Mouse (Mus musculus) CH12.LX (cell line): Measurements from ENCODE around the gene Ints1. TPM values are rescaled to one million over a fixed set of nuclear protein-coding genes. Genes with fewer than 3 reads are reported as not detected.

Source experiments
- DNase-seq: peaks from one replicate; pipeline ENCODE4 v3.0.0-alpha.2; 2013; ENCODE audit errors: extremely low read depth
- H3K27ac ChIP-seq: 2 replicates; pipeline ENCODE4 v1.5.1; 2012; ENCODE audit warnings: low read depth, mild to moderate bottlenecking, control low read depth, moderate library complexity; ENCODE audit not compliant: insufficient read depth
- H3K27me3 ChIP-seq: replicated peaks from 2 replicates; pipeline ENCODE3; 2012; ENCODE audit warnings: inconsistent platforms
- H3K36me3 ChIP-seq, 2 experiments: replicated peaks in 1 of 2; 2 replicates each; pipeline versions ENCODE3 to v1.6.1; 2012; ENCODE audit warnings: inconsistent platforms in 1 of 2, low read length in 1 of 2, mild to moderate bottlenecking in 1 of 2, mixed read lengths in 1 of 2, moderate library complexity in 1 of 2; ENCODE audit not compliant: control insufficient read depth in 1 of 2, insufficient read depth in 1 of 2
- H3K4me1 ChIP-seq, 2 experiments: 2 replicates each; pipeline ENCODE4 v1.6.1; 2012; ENCODE audit warnings: inconsistent platforms in 1 of 2, moderate library complexity in 1 of 2; ENCODE audit not compliant: insufficient read depth in 2 of 2, control insufficient read depth in 1 of 2
- H3K4me2 ChIP-seq: 2 replicates; pipeline ENCODE4 v1.6.1; 2012; ENCODE audit warnings: low read depth, mild to moderate bottlenecking, control low read depth; ENCODE audit not compliant: poor library complexity, insufficient read depth, severe bottlenecking
- H3K4me3 ChIP-seq, 3 experiments: fragments of 150-350 bp in 1 of 3; sonication (generic) in 1 of 3; replicated peaks in 1 of 3; 2 replicates each; pipeline versions ENCODE3 to v1.5.1; 2011 to 2012; ENCODE audit warnings: low read depth in 2 of 3, low read length in 2 of 3, mild to moderate bottlenecking in 2 of 3, moderate library complexity in 2 of 3, control low read depth in 1 of 3, improper control_type of control experiment in 1 of 3, inconsistent platforms in 1 of 3, mixed read lengths in 1 of 3; ENCODE audit not compliant: poor library complexity in 1 of 3
- H3K79me2 ChIP-seq: replicated peaks from 2 replicates; pipeline ENCODE4 v1.6.1; 2012; ENCODE audit warnings: mild to moderate bottlenecking, moderate library complexity; ENCODE audit not compliant: control insufficient read depth, poor library complexity, insufficient read depth, severe bottlenecking; ENCODE audit errors: extremely low read depth
- H3K9ac ChIP-seq: 2 replicates; pipeline ENCODE4 v1.6.1; 2012; ENCODE audit warnings: low read depth, mild to moderate bottlenecking, control low read depth, moderate library complexity; ENCODE audit not compliant: insufficient read depth
- H3K9me3 ChIP-seq: replicated peaks from 2 replicates; pipeline ENCODE3; 2012; ENCODE audit warnings: low read length, inconsistent platforms, mixed read lengths
- CHD1 ChIP-seq: IDR thresholded peaks from 2 replicates; pipeline ENCODE4 v1.6.1; 2012; ENCODE audit warnings: low read depth, low read length, improper control_type of control experiment, inconsistent platforms
- CHD2 ChIP-seq: IDR thresholded peaks from 2 replicates; pipeline ENCODE4 v1.6.1; 2011; ENCODE audit warnings: low read length, improper control_type of control experiment
- CTCF ChIP-seq, 2 experiments: IDR thresholded peaks in 1 of 2; conservative IDR thresholded peaks in 1 of 2; 2 replicates each; pipeline ENCODE4 v1.5.1; 2011 to 2012; ENCODE audit warnings: low read depth in 2 of 2, low read length in 2 of 2, improper control_type of control experiment in 1 of 2, inconsistent platforms in 1 of 2, mild to moderate bottlenecking in 1 of 2, moderate library complexity in 1 of 2
- E2F4 ChIP-seq: IDR thresholded peaks from 2 replicates; pipeline ENCODE4 v1.6.1; 2011; ENCODE audit warnings: low read depth, low read length, improper control_type of control experiment; ENCODE audit not compliant: insufficient replicate concordance
- ELF1 ChIP-seq: IDR thresholded peaks from 2 replicates; pipeline ENCODE4 v1.6.1; 2014; ENCODE audit warnings: low read depth, mild to moderate bottlenecking, inconsistent platforms, low read length, improper control_type of control experiment
- KAT2A ChIP-seq: IDR thresholded peaks from 2 replicates; pipeline ENCODE4 v1.6.1; 2012; ENCODE audit warnings: low read length, improper control_type of control experiment, inconsistent platforms; ENCODE audit not compliant: insufficient replicate concordance
- MAFK ChIP-seq: IDR thresholded peaks from 2 replicates; pipeline ENCODE4 v1.6.1; 2011; ENCODE audit warnings: low read length, improper control_type of control experiment; ENCODE audit not compliant: insufficient replicate concordance
- NELFE ChIP-seq: IDR thresholded peaks from 2 replicates; pipeline ENCODE4 v1.6.1; 2011; ENCODE audit warnings: low read depth, low read length, improper control_type of control experiment
- NRF1 ChIP-seq: IDR thresholded peaks from 2 replicates; pipeline ENCODE4 v1.6.1; 2014; ENCODE audit warnings: low read depth, mild to moderate bottlenecking, inconsistent platforms, low read length, improper control_type of control experiment, moderate library complexity
- POLR2AphosphoS2 ChIP-seq: IDR thresholded peaks from 2 replicates; pipeline ENCODE4 v1.6.1; 2011; ENCODE audit warnings: low read depth, low read length, improper control_type of control experiment
- RAD21 ChIP-seq: IDR thresholded peaks from 2 replicates; pipeline ENCODE4 v1.6.1; 2011; ENCODE audit warnings: low read depth, mild to moderate bottlenecking, low read length, improper control_type of control experiment, moderate library complexity
- RCOR1 ChIP-seq: conservative IDR thresholded peaks from 2 replicates; pipeline ENCODE4 v1.6.1; 2012; ENCODE audit warnings: low read depth, mild to moderate bottlenecking, inconsistent platforms, low read length, improper control_type of control experiment
- SMC3 ChIP-seq: IDR thresholded peaks from 2 replicates; pipeline ENCODE4 v1.6.1; 2011; ENCODE audit warnings: low read depth, low read length, improper control_type of control experiment
- TCF12 ChIP-seq: IDR thresholded peaks from 2 replicates; pipeline ENCODE4 v1.6.1; 2014; ENCODE audit warnings: low read depth, mild to moderate bottlenecking, inconsistent platforms, low read length, improper control_type of control experiment
- USF1 ChIP-seq: IDR thresholded peaks from 2 replicates; pipeline ENCODE4 v1.6.1; 2014; ENCODE audit warnings: low read depth, mild to moderate bottlenecking, inconsistent platforms, low read length, improper control_type of control experiment
- USF2 ChIP-seq: conservative IDR thresholded peaks from 2 replicates; pipeline ENCODE4 v1.6.1; 2011; ENCODE audit warnings: low read depth, low read length, improper control_type of control experiment
- dilution Hi-C: fragments of 300-500 bp; cut with MboI; formaldehyde crosslinking; loops from 2 replicates; pipeline ENCODE4 v1.14.3; 2020; ENCODE audit warnings: low sequenced_read_pairs; ENCODE audit not compliant: extremely low pct_unique_long_range_greater_than_20kb, extremely low pct_ligation_motif_present
- in situ Hi-C: fragments of 300-500 bp; cut with MboI; formaldehyde crosslinking; loops from 3 replicates; pipeline ENCODE4 v1.14.3; 2019; ENCODE audit warnings: low sequenced_read_pairs, low pct_ligation_motif_present, low pct_unique_long_range_greater_than_20kb, mixed read lengths
- polyA plus RNA-seq: library from polyadenylated mRNA; unstranded; fragments of >175 nt; gene quantifications from 2 replicates; pipeline ENCODE4 v1.2.1, GENCODE M21; 2012; ENCODE audit warnings: low read depth; ENCODE audit not compliant: insufficient read length
- total RNA-seq, 2 experiments: library from RNA; depleted of rRNA; stranded (reverse); fragments of 300-350 nt in 1 of 2; fragments of >200 nt in 1 of 2; gene quantifications; 2 replicates each; pipeline ENCODE4 v1.2.3; 2012 to 2014

The Ints1 gene
- total and polyA plus RNA-seq, 3 experiments: 19.8 to 88.2 (median 72.1) TPM

- H3K36me3 ChIP-seq: peaks cover 16 to 40% of the 10 kb centered on the region in 2 experiments
- TF ChIP-seq NELFE: no peak
- TF ChIP-seq MAFK: no peak
- TF ChIP-seq E2F4: no peak
- TF ChIP-seq TCF12: no peak
- TF ChIP-seq ELF1: no peak
- TF ChIP-seq CHD2: no peak
- no peak for TF ChIP-seq POLR2AphosphoS2
- no peak for TF ChIP-seq USF2
- TF ChIP-seq NRF1: no peak
- no peak for TF ChIP-seq CHD1
- DNase-seq: no peak
- H3K4me1 ChIP-seq: peaks cover under 1 to 9% of the 10 kb centered on the region in 2 experiments; a peak in 3 of 4 replicates
- no peak overlapping the region for H3K4me3 ChIP-seq
- in situ Hi-C loops: no loop called here
- peaks cover 4% of the 10 kb centered on the region for H3K27me3 ChIP-seq
- H3K27ac ChIP-seq: no peak overlapping the region
- no peak overlapping the region for H3K9ac ChIP-seq
- dilution Hi-C loops: no loop called here
- H3K9me3 ChIP-seq: no peaks in the 10 kb centered on the region
- no peaks in the 10 kb centered on the region for H3K79me2 ChIP-seq
- no peak overlapping the region for H3K4me2 ChIP-seq
Observed at GRCm38 (mm10) chr5:139818056-139818455, 42.6 kb upstream of the Ints1 start.

- no peak overlapping the region for H3K4me3 ChIP-seq
- H3K4me1 ChIP-seq: peaks cover 8 to 16% of the 10 kb centered on the region in 2 experiments
- dilution Hi-C loops (no loop called here), in situ Hi-C loops (no loop called here)
- H3K9ac ChIP-seq: no peak overlapping the region
- H3K9me3 ChIP-seq: no peaks in the 10 kb centered on the region
- TF ChIP-seq KAT2A (no peak), USF1 (no peak), SMC3 (peak; percentile 32), RCOR1 (no peak), CHD1 (no peak), RAD21 (peak; percentile 34), CTCF (conservative IDR thresholded peaks at IDR 0.05 in 1 of 2, IDR thresholded peaks at IDR 0.05 in 1 of 2; ENCODE audit: low read depth in 2 of 2, low read length in 2 of 2) (peak; percentile 74 to 87)
- no peak overlapping the region for H3K4me2 ChIP-seq
- H3K27ac ChIP-seq: no peak overlapping the region
- peak; percentile 27 for DNase-seq
- peaks cover 9 to 33% of the 10 kb centered on the region in 2 experiments for H3K36me3 ChIP-seq
- peaks cover 8% of the 10 kb centered on the region for H3K27me3 ChIP-seq
- H3K79me2 ChIP-seq: no peaks in the 10 kb centered on the region
Observed at GRCm38 (mm10) chr5:139817292-139817691, 41.8 kb upstream of the Ints1 start.
